Mouse (Mus musculus) bone marrow, adult 2 months (tissue): ENCODE data around the gene Ptprg. TPM values are rescaled to one million over a fixed set of nuclear protein-coding genes. Genes with fewer than 3 reads are reported as not detected.

Experiments used
- H3K27ac ChIP-seq: fragments of 200-500 bp; 2 replicates; pipeline ENCODE4 v1.5.1; 2012; ENCODE audit warnings: low read depth, mild to moderate bottlenecking, control low read depth, inconsistent platforms, low read length; ENCODE audit not compliant: control insufficient read depth, poor library complexity, insufficient read depth
- H3K4me1 ChIP-seq: fragments of 200-500 bp; 2 replicates; pipeline ENCODE4 v1.6.1; 2011; ENCODE audit warnings: low read length; ENCODE audit not compliant: control insufficient read depth, insufficient read depth
- H3K4me3 ChIP-seq: fragments of 200-500 bp; replicated peaks from 2 replicates; pipeline ENCODE3; 2011; ENCODE audit warnings: mild to moderate bottlenecking, low read depth, low read length, control low read depth; ENCODE audit not compliant: control insufficient read depth
- CTCF ChIP-seq: fragments of 200-500 bp; IDR thresholded peaks from 2 replicates; pipeline ENCODE4 v1.5.1; 2011; ENCODE audit warnings: low read length, control low read depth; ENCODE audit not compliant: control insufficient read depth, insufficient read depth
- POLR2A ChIP-seq: fragments of 200-500 bp; IDR thresholded peaks from 2 replicates; pipeline ENCODE4 v1.6.1; 2011; ENCODE audit warnings: low read depth, mild to moderate bottlenecking, control low read depth, low read length, borderline replicate concordance; ENCODE audit not compliant: control insufficient read depth
- WGBS: fragments of 180-500 bp; shearing (Covaris S2); methylation state at CpG from one replicate; pipeline ENCODE4 v1.1.7; 2018; 5-methylcytosine and 5-hydroxymethylcytosine counted together
- polyA plus RNA-seq: library from polyadenylated mRNA; stranded (reverse); fragments of >200 nt; gene quantifications from 2 replicates; pipeline ENCODE4 v1.2.4, GENCODE M21; 2011; ENCODE audit warnings: low replicate concordance; ENCODE audit not compliant: missing spikeins, insufficient read depth, insufficient read length

Ptprg gene
- polyA plus RNA-seq, 1 experiment, result 0.27 TPM

- Histone ChIP-seq H3K4me3 (no peak overlapping the region), H3K27ac (no peak overlapping the region), H3K4me1 (no peaks in the 10 kb centered on the region)
- 73% methylated on average over 6 of the region's 6 CpGs for WGBS
- TF ChIP-seq POLR2A (no peak), CTCF (no peak)
These were observed 134.8 kb downstream of the Ptprg start for GRCm38 (mm10) chr14:11688142-11688541.

GRCm38 (mm10) chr14:11690066-11690465 is 136.7 kb downstream of the Ptprg start:
- H3K4me3 ChIP-seq, result no peak overlapping the region
- H3K27ac ChIP-seq, result no peak overlapping the region
- TF ChIP-seq POLR2A (no peak), CTCF (no peak)
- H3K4me1 ChIP-seq, result no peaks in the 10 kb centered on the region
- WGBS, result 93% methylated on average over 1 of the region's 1 CpGs

- TF ChIP-seq POLR2A, result no peak
- no peak for TF ChIP-seq CTCF
- no peak overlapping the region for H3K4me3 ChIP-seq
- H3K27ac ChIP-seq, result no peak overlapping the region
- 80% methylated on average over 3 of the region's 3 CpGs for WGBS
- no peaks in the 10 kb centered on the region for H3K4me1 ChIP-seq
These were observed 138.2 kb downstream of the Ptprg start for GRCm38 (mm10) chr14:11691531-11691930.

GRCm38 (mm10) chr14:11698880-11699279 is 145.5 kb downstream of the Ptprg start:
- TF ChIP-seq CTCF (no peak), POLR2A (no peak)

GRCm38 (mm10) chr14:11699654-11700053 is 146.3 kb downstream of the Ptprg start:
- Histone ChIP-seq H3K4me1 (no peaks in the 10 kb centered on the region), H3K4me3 (no peak overlapping the region), H3K27ac (no peak overlapping the region)
- TF ChIP-seq POLR2A (no peak), CTCF (no peak)
- 79% methylated on average over 2 of the region's 2 CpGs for WGBS

More at GRCm38 (mm10) chr14:11698880-11699279, 145.5 kb downstream of the Ptprg start:
- WGBS, result 72% methylated on average over 4 of the region's 4 CpGs
- no peak overlapping the region for H3K4me3 ChIP-seq
- H3K27ac ChIP-seq, result no peak overlapping the region
- H3K4me1 ChIP-seq, result no peaks in the 10 kb centered on the region

- WGBS, result 70% methylated on average over 9 of the region's 9 CpGs
- H3K4me3 ChIP-seq, result no peak overlapping the region
- TF ChIP-seq CTCF (no peak), POLR2A (no peak)
- H3K27ac ChIP-seq, result no peak overlapping the region
- H3K4me1 ChIP-seq, result no peaks in the 10 kb centered on the region
These were observed 148.4 kb downstream of the Ptprg start for GRCm38 (mm10) chr14:11701516-11702249.

- no peak for TF ChIP-seq POLR2A
- no peak for TF ChIP-seq CTCF
- H3K4me3 ChIP-seq, result no peak overlapping the region
- H3K27ac ChIP-seq, result no peak overlapping the region
- no peaks in the 10 kb centered on the region for H3K4me1 ChIP-seq
- 64% methylated on average over 11 of the region's 11 CpGs for WGBS
These were observed 149.6 kb downstream of the Ptprg start for GRCm38 (mm10) chr14:11702770-11703477.

- Histone ChIP-seq H3K4me1 (no peaks in the 10 kb centered on the region), H3K27ac (no peak overlapping the region), H3K4me3 (no peak overlapping the region)
- TF ChIP-seq CTCF (no peak), POLR2A (no peak)
- 81% methylated on average over 2 of the region's 2 CpGs for WGBS
These were observed 151.5 kb downstream of the Ptprg start for GRCm38 (mm10) chr14:11704871-11705270.
